In the genomic region with DNA sequence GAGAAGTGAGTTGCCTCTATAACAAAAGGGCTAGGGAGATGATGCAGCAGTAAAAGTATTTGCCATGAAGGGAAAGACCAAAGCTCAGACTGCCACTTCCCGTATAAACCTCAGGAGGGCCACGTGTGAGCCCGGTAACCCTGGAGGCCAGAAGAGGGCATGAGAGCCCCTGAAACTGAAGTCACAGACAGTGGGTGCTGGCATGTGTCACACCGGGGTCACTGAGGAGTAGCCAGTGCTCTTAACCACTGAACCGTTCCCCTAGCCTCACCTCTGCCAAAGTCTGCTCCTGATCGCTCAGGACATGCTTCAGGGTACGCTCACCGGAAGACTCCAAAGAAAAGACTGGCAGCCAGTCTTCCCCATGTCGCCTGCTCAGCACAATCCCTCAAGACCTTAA, we compare ENCODE assay signal across 16 mouse cellular contexts. TPM values are rescaled to one million over a fixed set of nuclear protein-coding genes. Genes with fewer than 3 reads are reported as not detected.
DNase-seq lines count a peak whose midpoint lies in the region; ATAC-seq and TF ChIP-seq lines count a peak whose summit lies in the region.
"Had no signal": no experiment of that assay in that cellular context is flagged by ENCODE, and none has a peak within 500 bp of the region (broad histone marks: within the 10 kb centered on the region; RNA-seq: fewer than 3 reads in every experiment).

No protein-coding gene starts in this region.

- H3K27me3 ChIP-seq in liver, embryonic 14.5 days (ENCODE audit: control insufficient read depth, insufficient read depth, low read length), result no peaks in the 10 kb centered on the region
- no peaks in the 10 kb centered on the region for H3K27me3 ChIP-seq in limb, embryonic 10.5 days (ENCODE audit: low read depth, poor library complexity, severe bottlenecking)
- H3K27me3 ChIP-seq: lung, embryonic 15.5 days; neural tube, embryonic 15.5 days had no signal

- peak; percentile 30 for TF ChIP-seq CTCF in liver, embryonic 14.5 days (IDR thresholded peaks at IDR 0.05; ENCODE audit: low read depth)

- no peaks in the 10 kb centered on the region for H3K4me1 ChIP-seq in liver, embryonic 14.5 days (replicated peaks; ENCODE audit: control insufficient read depth in 2 of 2, insufficient read depth in 2 of 2, low read length in 1 of 2)
- no peaks in the 10 kb centered on the region for H3K4me1 ChIP-seq in limb, embryonic 10.5 days
- H3K4me1 ChIP-seq: embryonic facial prominence, embryonic 10.5 days; lung, embryonic 15.5 days; neural tube, embryonic 15.5 days had no signal

- no peak overlapping the region for H3K4me2 ChIP-seq in liver, embryonic 14.5 days (ENCODE audit: low read depth)
- H3K4me2 ChIP-seq: lung, embryonic 15.5 days; neural tube, embryonic 15.5 days had no signal

- H3K4me3 ChIP-seq in liver, embryonic 14.5 days (ENCODE audit: insufficient read depth in 1 of 2, low read depth in 2 of 2, low read length in 2 of 2), result no peak overlapping the region
- no peak overlapping the region for H3K4me3 ChIP-seq in limb, embryonic 10.5 days
- H3K4me3 ChIP-seq: embryonic facial prominence, embryonic 10.5 days; lung, embryonic 15.5 days; neural tube, embryonic 15.5 days had no signal

- no peak for TF ChIP-seq EP300 in liver, embryonic 14.5 days (IDR thresholded peaks at IDR 0.05; ENCODE audit: low read depth)

- no peak overlapping the region for H3K9ac ChIP-seq in liver, embryonic 14.5 days (replicated peaks)
- H3K9ac ChIP-seq: lung, embryonic 15.5 days; neural tube, embryonic 15.5 days had no signal

- peak; percentile 12 for DNase-seq in adrenal gland, adult 2 months
- no peak for DNase-seq in adrenal gland, adult (ENCODE audit: inconsistent age in 2 of 2, low spot score in 1 of 2)
- no peak for DNase-seq in liver, embryonic 14.5 days (ENCODE audit: low read depth in 3 of 3, low spot score in 3 of 3)
- DNase-seq in liver, result no peak
- DNase-seq in kidney, adult 8-10 months, result peak; percentile 72 to 82
- peak; percentile 34 to 63 for DNase-seq in kidney, postnatal 4 days
- no peak for DNase-seq in right cerebral cortex, postnatal 14 days
- DNase-seq in limb, embryonic 10.5 days (ENCODE audit: low spot score), result no peak
- DNase-seq: adrenal gland, postnatal 36 days; cerebellum, postnatal 25 days; heart, postnatal 4 days; spleen, adult 18-20 months had no signal

- no peak for ATAC-seq in liver, embryonic 14.5 days (ENCODE audit: insufficient read depth)
- ATAC-seq: inflammation-experienced regulatory T-cells, adult 6 months had no signal

- 73% methylated on average over 9 of the region's 9 CpGs for WGBS in liver, embryonic 14.5 days (ENCODE audit: insufficient replicate concordance)
- WGBS in limb, embryonic 10.5 days, result 86% methylated on average over 9 of the region's 9 CpGs

- no peaks in the 10 kb centered on the region for H3K36me3 ChIP-seq in liver, embryonic 14.5 days (replicated peaks; ENCODE audit: control insufficient read depth, insufficient read depth, low read depth)
- H3K36me3 ChIP-seq in limb, embryonic 10.5 days, result peaks cover 97% of the 10 kb centered on the region

- no peaks in the 10 kb centered on the region for H3K9me3 ChIP-seq in liver, embryonic 14.5 days (ENCODE audit: control insufficient read depth, low read length)
- H3K9me3 ChIP-seq in limb, embryonic 10.5 days (replicated peaks), result no peaks in the 10 kb centered on the region
- H3K9me3 ChIP-seq: embryonic facial prominence, embryonic 10.5 days; lung, embryonic 15.5 days; neural tube, embryonic 15.5 days had no signal

- H3K27ac ChIP-seq in liver, embryonic 14.5 days, result no peak overlapping the region
- H3K27ac ChIP-seq in limb, embryonic 10.5 days, result no peak overlapping the region
- H3K27ac ChIP-seq: embryonic facial prominence, embryonic 10.5 days; lung, embryonic 15.5 days; neural tube, embryonic 15.5 days had no signal

RNA-seq across cellular contexts. Expression of gene Tspan3, which starts 23.5 kb away (rescaled TPM):
- 100 to 1,000 TPM in 1 of 2 experiments, 10 to 100 TPM in 1; 80.4 to 133 TPM for total RNA-seq in adrenal gland, adult 2 months (2021)
- polyA plus RNA-seq in adrenal gland, adult 2 months (2012; rRNA removed), result 158 and 160 TPM in 2 replicates
- 14.2 and 15.3 TPM in 2 replicates for polyA plus RNA-seq in liver, embryonic 14.5 days (2012; rRNA removed)
- 22.4 and 28.7 TPM in 2 replicates for polyA plus RNA-seq in liver, embryonic 14.5 days (2014; fragmentation: Nextera tagmentation; extraction: Ambion mirVana)
- polyA plus RNA-seq in limb, embryonic 10.5 days (2016; fragmentation: Nextera tagmentation; extraction: Ambion mirVana), result 410 and 450 TPM in 2 replicates

RNA-seq across cellular contexts. Expression of gene Pstpip1, which starts 52.0 kb away (rescaled TPM):
- 1 to 10 TPM; 1.2 to 2.1 TPM for total RNA-seq in adrenal gland, adult 2 months (2021)
- 2.0 and 3.1 TPM in 2 replicates for polyA plus RNA-seq in adrenal gland, adult 2 months (2012; rRNA removed)
- polyA plus RNA-seq in liver, embryonic 14.5 days (2012; rRNA removed), result 3.1 and 3.9 TPM in 2 replicates
- polyA plus RNA-seq in liver, embryonic 14.5 days (2014; fragmentation: Nextera tagmentation; extraction: Ambion mirVana), result 1.3 and 1.8 TPM in 2 replicates
- 0.64 and 0.90 TPM in 2 replicates for polyA plus RNA-seq in limb, embryonic 10.5 days (2016; fragmentation: Nextera tagmentation; extraction: Ambion mirVana)

Comparison
In these comparisons a context has a peak if more than half of its experiments do, and no peak if none do; other contexts are left out.
1. DNase-seq: peak in adrenal gland, adult 2 months (single experiment), kidney, adult 8-10 months (2 of 2) and kidney, postnatal 4 days (2 of 2); none in adrenal gland, adult (0 of 2), liver, embryonic 14.5 days (0 of 3), liver (single experiment), right cerebral cortex, postnatal 14 days (single experiment) and limb, embryonic 10.5 days (single experiment).